Mouse (Mus musculus): ENCODE measurements around the gene Lgals4.

DNA sequence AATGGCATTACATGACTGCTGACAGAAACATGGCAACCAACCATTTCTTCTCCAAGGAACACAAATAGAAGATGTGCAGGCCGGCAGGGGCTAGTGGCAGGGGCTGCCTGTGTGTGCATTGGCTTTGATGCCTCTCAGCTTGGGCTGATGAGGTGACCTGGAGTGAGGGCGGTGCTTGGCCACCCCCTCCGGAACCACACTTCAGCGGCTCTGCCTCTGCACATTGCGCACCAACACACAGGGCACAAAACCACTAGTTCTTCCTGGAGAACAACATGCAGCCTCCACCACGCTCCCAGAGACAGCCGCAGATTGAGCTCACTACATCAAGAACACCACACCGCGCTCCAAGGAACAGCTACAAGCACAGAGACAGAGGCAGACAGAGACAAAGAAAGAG lies 17.5 kb upstream of the Lgals4 start:
- TF ChIP-seq CTCF (IDR thresholded peaks at IDR 0.05; ENCODE audit: low read depth) = no peak
- TF ChIP-seq EP300 (IDR thresholded peaks at IDR 0.05; ENCODE audit: low read depth) = no peak
